Mouse (Mus musculus): ENCODE measurements at regions not wholly inside any gene's neighbourhood (a gene's known extent, or its start where the extent isn't known, plus 50 kb on each side); places are given as distances from the start of the nearest gene placed in this dataset.

DNA sequence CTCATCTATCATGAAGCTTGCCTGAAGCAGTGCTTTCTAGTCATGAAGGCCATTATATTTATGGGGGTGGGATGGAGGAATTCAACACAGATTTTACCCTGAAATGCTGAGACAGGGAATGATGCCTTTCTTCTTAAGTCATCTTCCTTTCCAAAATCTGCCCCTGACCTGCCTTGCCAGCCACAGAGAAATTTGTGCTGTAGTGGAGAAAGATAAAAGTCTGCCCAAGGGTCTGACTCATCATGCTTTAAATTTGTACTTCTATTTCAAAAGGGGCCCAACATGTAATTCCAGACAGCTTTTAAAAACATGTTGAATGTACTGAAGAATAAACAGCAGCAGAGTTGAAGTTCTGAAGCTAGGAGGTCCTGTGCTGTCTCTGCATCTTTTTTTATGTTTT lies 554.1 kb upstream of the Marcks start:
- TF ChIP-seq CTCF (IDR thresholded peaks at IDR 0.05; ENCODE audit: borderline replicate concordance, extremely low read depth, insufficient read depth, insufficient read length) (no peak), POLR2A (IDR thresholded peaks at IDR 0.05; ENCODE audit: borderline replicate concordance, extremely low read depth, insufficient read depth, insufficient read length, poor library complexity, severe bottlenecking) (no peak)
